8 mouse cellular contexts compared by ENCODE assay signal in genomic region chr13:45000836-45001227, GRCm38 (mm10). TPM values are rescaled to one million over a fixed set of nuclear protein-coding genes. Genes with fewer than 3 reads are reported as not detected.
DNase-seq lines count a peak whose midpoint lies in the region; ATAC-seq lines count a peak whose summit lies in the region.

No protein-coding gene starts in this region.

- H3K27ac ChIP-seq in lung, embryonic 16.5 days (ENCODE audit: low read length) = peak overlapping the region; percentile 53

- peak overlapping the region; percentile 90 for H3K4me3 ChIP-seq in lung, embryonic 16.5 days (ENCODE audit: low read length)

- H3K4me2 ChIP-seq in lung, embryonic 16.5 days (ENCODE audit: low read depth, low read length) = peak overlapping the region; percentile 86

- no peaks in the 10 kb centered on the region for H3K27me3 ChIP-seq in lung, embryonic 16.5 days (ENCODE audit: control insufficient read depth, insufficient read depth, low read depth, low read length)

- H3K9me3 ChIP-seq in lung, embryonic 16.5 days (ENCODE audit: control insufficient read depth, low read length) = no peaks in the 10 kb centered on the region

- H3K36me3 ChIP-seq in lung, embryonic 16.5 days (ENCODE audit: control insufficient read depth, insufficient read depth, low read length) = peaks cover 5% of the 10 kb centered on the region

- peak; percentile 67 to 72 for DNase-seq in B cell, adult 2 months
- DNase-seq in ES-CJ7 (ENCODE audit: low read depth, low spot score) = peak; percentile 61
- DNase-seq in cerebellum, postnatal 14 days = peak; percentile 38 to 42
- peak; percentile 56 to 70 for DNase-seq in heart, adult 18-20 months
- DNase-seq in kidney, adult 8-10 months = peak; percentile 41 to 43
- DNase-seq in retina, postnatal 1 day = peak; percentile 57
- no peak for DNase-seq in frontal cortex, postnatal 14 days (ENCODE audit: low spot score in 2 of 2)

- peak; percentile 17; the same call in 1 of the 2 replicates for ATAC-seq in lung, embryonic 16.5 days (ENCODE audit: low read depth)

- H3K9ac ChIP-seq in lung, embryonic 16.5 days (ENCODE audit: low read length) = peak overlapping the region; percentile 88

- peaks cover 10% of the 10 kb centered on the region; the same call in 1 of the 2 replicates for H3K4me1 ChIP-seq in lung, embryonic 16.5 days (replicated peaks; ENCODE audit: control insufficient read depth, insufficient read depth, low read length)

- WGBS in lung, embryonic 16.5 days = 11% methylated on average over 7 of the region's 7 CpGs

RNA-seq across cellular contexts. Expression of gene Dtnbp1, which starts 1.1 kb away (rescaled TPM):
- total RNA-seq in heart, adult 18-20 months (2021) = 100 to 1,000 TPM; 123 to 139 TPM
- polyA plus RNA-seq in lung, embryonic 16.5 days (2015; fragmentation: Nextera tagmentation; extraction: Ambion mirVana) = 63.5 and 68.6 TPM in 2 replicates

Comparison
In these comparisons a context has a peak if more than half of its experiments do, and no peak if none do; other contexts are left out.
1. DNase-seq: peak in B cell, adult 2 months (2 of 2), ES-CJ7 (single experiment), cerebellum, postnatal 14 days (2 of 2), heart, adult 18-20 months (2 of 2), kidney, adult 8-10 months (2 of 2) and retina, postnatal 1 day (single experiment); none in frontal cortex, postnatal 14 days (0 of 2).